Mouse (Mus musculus) T-helper 1 cell (primary cell): ENCODE data around the gene Helq.

ENCODE experiments used
- in situ Hi-C: fragments of 300-600 bp; cut with MboI, MseI; formaldehyde crosslinking; loops from one replicate; pipeline ENCODE4 v1.15.1; 2025; ENCODE audit warnings: high pct_unique_total_duplicates

The Helq gene

GRCm38 (mm10) chr5:100792261-100792660, 6.1 kb downstream of the Helq start:
- in situ Hi-C loops = loop anchor here (10.0 kb wide), 1 partner anchor 107 kb away; no protein-coding TSS in a partner anchor

GRCm38 (mm10) chr5:100787527-100787926, 10.9 kb downstream of the Helq start:
- in situ Hi-C loops = no loop called here

- in situ Hi-C loops = loop anchor here (10.0 kb wide), 1 partner anchor 414 kb away; no protein-coding TSS in a partner anchor
Measured at GRCm38 (mm10) chr5:100779002-100779401, 19.4 kb downstream of the Helq start.

GRCm38 (mm10) chr5:100776900-100777299, 21.5 kb downstream of the Helq start:
- in situ Hi-C loops = loop anchor here (10.0 kb wide), 1 partner anchor 412 kb away; no protein-coding TSS in a partner anchor

- in situ Hi-C loops = loop anchor here (10.0 kb wide), 1 partner anchor 411 kb away; no protein-coding TSS in a partner anchor
Measured at GRCm38 (mm10) chr5:100775778-100776404, 22.5 kb downstream of the Helq start.

GRCm38 (mm10) chr5:100771575-100771974, 26.8 kb downstream of the Helq start:
- in situ Hi-C loops = loop anchor here (10.0 kb wide), 1 partner anchor 407 kb away; no protein-coding TSS in a partner anchor

- in situ Hi-C loops = no loop called here
Measured at GRCm38 (mm10) chr5:100766026-100766425, 32.4 kb downstream of the Helq start.

- in situ Hi-C loops = no loop called here
Measured at GRCm38 (mm10) chr5:100761736-100762135, 36.7 kb downstream of the Helq start.

GRCm38 (mm10) chr5:100760049-100760663, 38.2 kb downstream of the Helq start:
- in situ Hi-C loops = no loop called here

- in situ Hi-C loops = no loop called here
Measured at GRCm38 (mm10) chr5:100758121-100758520, 40.3 kb downstream of the Helq start.

GRCm38 (mm10) chr5:100753407-100753806, 45.0 kb downstream of the Helq start:
- in situ Hi-C loops = no loop called here

- in situ Hi-C loops = no loop called here
Measured at GRCm38 (mm10) chr5:100751655-100752054, 46.7 kb downstream of the Helq start.

GRCm38 (mm10) chr5:100750617-100751255, 47.7 kb downstream of the Helq start:
- in situ Hi-C loops = no loop called here

GRCm38 (mm10) chr5:100738802-100739201, 59.6 kb downstream of the Helq start:
- in situ Hi-C loops = no loop called here

GRCm38 (mm10) chr5:100736919-100737318, 61.5 kb downstream of the Helq start:
- in situ Hi-C loops = no loop called here

GRCm38 (mm10) chr5:100734535-100734934, 63.9 kb downstream of the Helq start:
- in situ Hi-C loops = no loop called here

- in situ Hi-C loops = no loop called here
Measured at GRCm38 (mm10) chr5:100728757-100729156, 69.6 kb downstream of the Helq start.

- in situ Hi-C loops = no loop called here
Measured at GRCm38 (mm10) chr5:100726001-100726400, 72.4 kb downstream of the Helq start.

- in situ Hi-C loops = no loop called here
Measured at GRCm38 (mm10) chr5:100719235-100720088, 78.9 kb downstream of the Helq start, which contains the start of gene Hpse. Gene Hpse, minus strand, starts transcription at chr5:100719716.

- in situ Hi-C loops = no loop called here
Measured at GRCm38 (mm10) chr5:100716762-100717161, 81.6 kb downstream of the Helq start.
